Mouse (Mus musculus): ENCODE data around the gene Rai14. TPM values are rescaled to one million over a fixed set of nuclear protein-coding genes. Genes with fewer than 3 reads are reported as not detected.
A peak's percentile ranks its signal among the peaks of the same experiment; 100 is the strongest.
"Not testable (repeated sequence)": the region's sequence is repeated elsewhere in the genome, so short reads cannot be mapped to it uniquely, and the experiment has no call there.

Rai14 gene
- total RNA-seq, 2 experiments from 2014 or later: 16.6 to 19.4 TPM

GRCm38 (mm10) chr15:10566486-10566885, 147.9 kb downstream of the Rai14 start:
- DNase-seq: no peak
- intact Hi-C loops (cut with DNase I): no loop called here

DNA sequence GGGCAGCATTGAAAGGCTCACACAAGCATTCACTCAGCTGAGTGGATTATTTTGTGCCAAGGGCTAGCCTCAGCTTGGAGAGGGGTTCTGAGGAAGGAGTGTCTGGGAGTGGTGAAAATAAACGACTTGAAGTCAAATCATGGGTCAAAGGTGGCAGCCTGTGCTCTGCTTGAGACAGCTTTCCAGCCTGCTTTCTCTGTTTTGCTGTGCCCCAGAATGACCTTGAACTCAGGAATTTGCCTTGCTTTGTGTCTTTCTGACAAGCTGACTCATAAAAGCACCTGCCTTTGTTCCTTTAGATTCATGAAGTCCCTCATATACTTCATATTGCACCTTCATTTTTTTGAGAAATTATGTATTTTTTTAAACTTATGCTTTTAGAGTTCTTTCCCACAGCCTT, 150.2 kb downstream of the Rai14 start:
- intact Hi-C loops (cut with DNase I): no loop called here

GRCm38 (mm10) chr15:10562281-10562680, 152.1 kb downstream of the Rai14 start:
- DNase-seq: no peak
- intact Hi-C loops (cut with DNase I): no loop called here

More for the DNA sequence above, 150.2 kb downstream of the Rai14 start:
- DNase-seq: no peak

GRCm38 (mm10) chr15:10560005-10560404, 154.4 kb downstream of the Rai14 start:
- intact Hi-C loops (cut with DNase I): no loop called here

GRCm38 (mm10) chr15:10558465-10558864, 156.0 kb downstream of the Rai14 start, which contains the start of gene Ttc23l:
Ttc23l (minus strand) TSS chr15:10558668.
- DNase-seq: no peak
- intact Hi-C loops (cut with DNase I): no loop called here

More at GRCm38 (mm10) chr15:10560005-10560404, 154.4 kb downstream of the Rai14 start:
- no peak for DNase-seq

- intact Hi-C loops (cut with DNase I): no loop called here
- no peak for DNase-seq
Observed at GRCm38 (mm10) chr15:10554336-10554735, 160.1 kb downstream of the Rai14 start.

DNA sequence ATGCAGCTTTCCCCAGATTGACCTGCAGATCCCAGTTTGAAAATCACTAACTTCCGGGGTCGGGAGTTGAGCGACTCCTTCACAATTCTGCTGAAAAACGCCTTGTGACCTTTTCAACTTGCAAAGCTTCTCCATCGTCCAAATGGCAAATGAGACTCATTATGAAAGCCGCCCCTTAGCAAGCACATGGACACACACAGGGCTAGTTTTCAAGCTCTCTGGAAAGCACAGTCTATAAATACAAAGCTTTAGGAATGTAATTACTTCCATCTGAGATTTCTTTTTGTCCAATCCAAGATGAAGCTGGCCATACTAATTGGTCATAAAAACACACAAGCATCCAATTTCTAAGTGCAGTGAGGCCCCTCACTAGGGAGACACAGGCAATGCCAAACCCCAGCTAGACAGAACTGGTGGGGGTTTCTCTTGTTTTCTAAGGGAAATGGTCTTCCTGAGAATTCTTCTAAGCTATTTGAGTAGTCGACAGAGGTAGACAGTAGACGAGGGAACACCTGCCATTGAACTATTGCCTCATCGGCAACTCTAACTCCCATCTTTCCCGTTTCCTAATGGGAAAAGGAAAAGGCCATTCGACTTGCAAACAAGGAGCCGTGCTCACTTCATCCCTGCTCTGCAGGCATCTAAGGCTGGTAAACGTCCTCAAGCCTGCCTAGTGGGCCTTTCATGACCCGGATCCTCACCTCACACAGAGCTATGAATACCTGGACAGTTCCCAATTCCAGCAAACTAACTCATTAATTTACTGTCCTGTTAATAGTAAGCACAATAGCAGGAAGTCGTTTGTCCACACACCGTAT, 173.9 kb downstream of the Rai14 start:
- no peak for DNase-seq
- intact Hi-C loops (cut with DNase I): no loop called here

GRCm38 (mm10) chr15:10535969-10536368, 178.5 kb downstream of the Rai14 start:
- intact Hi-C loops (cut with DNase I): no loop called here
- no peak for DNase-seq

- intact Hi-C loops (cut with DNase I): no loop called here
Observed at GRCm38 (mm10) chr15:10534591-10534990, 179.8 kb downstream of the Rai14 start.

GRCm38 (mm10) chr15:10533361-10533760, 181.1 kb downstream of the Rai14 start:
- intact Hi-C loops (cut with DNase I): not testable (repeated sequence)
- DNase-seq: peak; percentile 30

More at GRCm38 (mm10) chr15:10534591-10534990, 179.8 kb downstream of the Rai14 start:
- no peak for DNase-seq

DNA sequence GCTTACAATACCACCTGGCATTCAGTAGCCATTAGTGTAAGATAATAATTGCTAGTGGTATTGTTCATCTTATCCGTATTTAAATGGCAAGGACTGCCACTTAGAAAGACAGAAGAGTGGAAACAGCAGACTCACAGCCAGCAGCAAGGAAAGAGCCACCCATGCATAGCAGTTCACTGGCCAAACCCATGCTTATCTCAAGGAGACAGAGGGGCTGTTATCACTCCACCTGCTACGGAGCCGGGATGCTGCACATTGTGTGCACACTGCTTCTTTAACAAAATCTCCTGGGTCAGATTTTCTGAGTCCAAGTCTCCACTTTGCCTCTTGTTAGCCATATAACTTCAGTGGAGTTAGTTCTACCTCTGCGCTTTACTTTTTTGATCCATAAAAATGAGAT, 183.1 kb downstream of the Rai14 start:
- DNase-seq: no peak
- intact Hi-C loops (cut with DNase I): no loop called here

- DNase-seq: no peak
- intact Hi-C loops (cut with DNase I): no loop called here
Observed at GRCm38 (mm10) chr15:10525896-10526295, 188.5 kb downstream of the Rai14 start.

Other genes starting within 250 kb of the Rai14 start
- gene Dnajc21, start 244.1 kb downstream of the Rai14 start, total RNA-seq (2021): 10 to 100 TPM; 15.4 to 20.9 TPM
- 10 to 100 TPM; 24.3 to 26.0 TPM for gene Brix1, start 228.7 kb downstream of the Rai14 start, total RNA-seq (2021)
- 10 to 100 TPM; 11.9 to 15.9 TPM for gene Rad1, start 228.6 kb downstream of the Rai14 start, total RNA-seq (2021)
- not detected for gene Ttc23l, start 156.0 kb downstream of the Rai14 start, total RNA-seq (2021)
- under 1 TPM; 0.16 to 0.36 TPM for gene C1qtnf3, start 237.7 kb upstream of the Rai14 start, total RNA-seq (2021)

Data from left cerebral cortex, postnatal 4 days (tissue).